Mouse (Mus musculus): ENCODE measurements around the gene Ppif. TPM values are rescaled to one million over a fixed set of nuclear protein-coding genes. Genes with fewer than 3 reads are reported as not detected.

Gene Ppif
- polyA plus RNA-seq, 1 experiment, result 32.4 TPM

- TF ChIP-seq POLR2A (IDR thresholded peaks at IDR 0.05; ENCODE audit: borderline replicate concordance, extremely low read depth, low read depth, low read length) (no peak), CTCF (IDR thresholded peaks at IDR 0.05; ENCODE audit: insufficient read depth, low read length) (peak; percentile 78)
- peak; percentile 58 for DNase-seq
- Histone ChIP-seq H3K4me1 (ENCODE audit: control insufficient read depth, insufficient read depth, low read length) (peaks cover 14% of the 10 kb centered on the region), H3K4me3 (replicated peaks; ENCODE audit: extremely low read depth, low read depth, low read length) (no peak overlapping the region)
- 53% methylated on average over 20 of the region's 20 CpGs for WGBS
Measured at GRCm38 (mm10) chr14:25726226-25727148, 32.5 kb downstream of the Ppif start.

GRCm38 (mm10) chr14:25727149-25727510, 33.2 kb downstream of the Ppif start:
- Histone ChIP-seq H3K4me1 (ENCODE audit: control insufficient read depth, insufficient read depth, low read length) (peaks cover 14% of the 10 kb centered on the region), H3K4me3 (replicated peaks; ENCODE audit: extremely low read depth, low read depth, low read length) (no peak overlapping the region)
- 75% methylated on average over 5 of the region's 5 CpGs for WGBS
- no peak for DNase-seq
- no peak for TF ChIP-seq CTCF (IDR thresholded peaks at IDR 0.05; ENCODE audit: insufficient read depth, low read length)
- no peak for TF ChIP-seq POLR2A (IDR thresholded peaks at IDR 0.05; ENCODE audit: borderline replicate concordance, extremely low read depth, low read depth, low read length)

- DNase-seq, result no peak
- H3K4me1 ChIP-seq (ENCODE audit: control insufficient read depth, insufficient read depth, low read length), result peaks cover 26% of the 10 kb centered on the region
- no peak for TF ChIP-seq POLR2A (IDR thresholded peaks at IDR 0.05; ENCODE audit: borderline replicate concordance, extremely low read depth, low read depth, low read length)
- TF ChIP-seq CTCF (IDR thresholded peaks at IDR 0.05; ENCODE audit: insufficient read depth, low read length), result no peak
- WGBS, result 26% methylated on average over 17 of the region's 17 CpGs
- no peak overlapping the region for H3K4me3 ChIP-seq (replicated peaks; ENCODE audit: extremely low read depth, low read depth, low read length)
Measured at GRCm38 (mm10) chr14:25734736-25735716, 41.1 kb downstream of the Ppif start.

- no peak for DNase-seq
- Histone ChIP-seq H3K4me1 (ENCODE audit: control insufficient read depth, insufficient read depth, low read length) (peaks cover 26% of the 10 kb centered on the region), H3K4me3 (replicated peaks; ENCODE audit: extremely low read depth, low read depth, low read length) (no peak overlapping the region)
- WGBS, result 50% methylated on average over 3 of the region's 3 CpGs
- TF ChIP-seq CTCF (IDR thresholded peaks at IDR 0.05; ENCODE audit: insufficient read depth, low read length) (no peak), POLR2A (IDR thresholded peaks at IDR 0.05; ENCODE audit: borderline replicate concordance, extremely low read depth, low read depth, low read length) (no peak)
Measured at GRCm38 (mm10) chr14:25736140-25736539, 42.2 kb downstream of the Ppif start.

- no peak overlapping the region for H3K4me3 ChIP-seq (replicated peaks; ENCODE audit: extremely low read depth, low read depth, low read length)
- WGBS, result 29% methylated on average over 6 of the region's 6 CpGs
- TF ChIP-seq POLR2A (IDR thresholded peaks at IDR 0.05; ENCODE audit: borderline replicate concordance, extremely low read depth, low read depth, low read length) (no peak), CTCF (IDR thresholded peaks at IDR 0.05; ENCODE audit: insufficient read depth, low read length) (no peak)
- H3K4me1 ChIP-seq (ENCODE audit: control insufficient read depth, insufficient read depth, low read length), result peaks cover 26% of the 10 kb centered on the region
- DNase-seq, result no peak
Measured at GRCm38 (mm10) chr14:25736589-25736988, 42.6 kb downstream of the Ppif start.

- no peak overlapping the region for H3K4me3 ChIP-seq (replicated peaks; ENCODE audit: extremely low read depth, low read depth, low read length)
- no peak for DNase-seq
- no peak for TF ChIP-seq POLR2A (IDR thresholded peaks at IDR 0.05; ENCODE audit: borderline replicate concordance, extremely low read depth, low read depth, low read length)
- TF ChIP-seq CTCF (IDR thresholded peaks at IDR 0.05; ENCODE audit: insufficient read depth, low read length), result no peak
- peaks cover 29% of the 10 kb centered on the region for H3K4me1 ChIP-seq (ENCODE audit: control insufficient read depth, insufficient read depth, low read length)
- WGBS, result 54% methylated on average over 14 of the region's 14 CpGs
Measured at GRCm38 (mm10) chr14:25738591-25739001, 44.6 kb downstream of the Ppif start.

- 72% methylated on average over 4 of the region's 4 CpGs for WGBS
- H3K4me1 ChIP-seq (ENCODE audit: control insufficient read depth, insufficient read depth, low read length), result peaks cover 22% of the 10 kb centered on the region
- H3K4me3 ChIP-seq (replicated peaks; ENCODE audit: extremely low read depth, low read depth, low read length), result no peak overlapping the region
- TF ChIP-seq POLR2A (IDR thresholded peaks at IDR 0.05; ENCODE audit: borderline replicate concordance, extremely low read depth, low read depth, low read length), result no peak
- TF ChIP-seq CTCF (IDR thresholded peaks at IDR 0.05; ENCODE audit: insufficient read depth, low read length), result no peak
- DNase-seq, result no peak
Measured at GRCm38 (mm10) chr14:25739957-25740565, 46.1 kb downstream of the Ppif start.

- TF ChIP-seq POLR2A (IDR thresholded peaks at IDR 0.05; ENCODE audit: borderline replicate concordance, extremely low read depth, low read depth, low read length) (no peak), CTCF (IDR thresholded peaks at IDR 0.05; ENCODE audit: insufficient read depth, low read length) (no peak)
- 64% methylated on average over 3 of the region's 3 CpGs for whole genome bisulfite sequencing
- no peak overlapping the region for H3K4me3 ChIP-seq (replicated peaks; ENCODE audit: extremely low read depth, low read depth, low read length)
- H3K4me1 ChIP-seq (ENCODE audit: control insufficient read depth, insufficient read depth, low read length), result peaks cover 18% of the 10 kb centered on the region
- no peak for DNase-seq
Measured at GRCm38 (mm10) chr14:25741211-25741610, 47.3 kb downstream of the Ppif start.

- 66% methylated on average over 5 of the region's 5 CpGs for WGBS
Measured at GRCm38 (mm10) chr14:25741840-25742367, 48.0 kb downstream of the Ppif start.

More at GRCm38 (mm10) chr14:25741840-25742367, 48.0 kb downstream of the Ppif start:
- peaks cover 20% of the 10 kb centered on the region for H3K4me1 ChIP-seq (ENCODE audit: control insufficient read depth, insufficient read depth, low read length)
- H3K4me3 ChIP-seq (replicated peaks; ENCODE audit: extremely low read depth, low read depth, low read length), result no peak overlapping the region
- DNase-seq, result no peak
- TF ChIP-seq CTCF (IDR thresholded peaks at IDR 0.05; ENCODE audit: insufficient read depth, low read length) (no peak), POLR2A (IDR thresholded peaks at IDR 0.05; ENCODE audit: borderline replicate concordance, extremely low read depth, low read depth, low read length) (no peak)
